Mouse (Mus musculus) mouse embryonic stem cell (cell line): ENCODE data around the gene Olfr420.

Source experiments
- in situ Hi-C, 2 experiments: fragments of 300-500 bp; cut with MboI; formaldehyde crosslinking; loops; 1 replicate in 1 of 2; 3 replicates in 1 of 2; pipeline ENCODE4 v1.14.3; 2019 to 2020; ENCODE audit warnings: low sequenced_read_pairs in 2 of 2, low pct_unique_long_range_greater_than_20kb in 1 of 2, mixed read lengths in 1 of 2; ENCODE audit not compliant: unreplicated experiment in 1 of 2

Gene Olfr420

DNA sequence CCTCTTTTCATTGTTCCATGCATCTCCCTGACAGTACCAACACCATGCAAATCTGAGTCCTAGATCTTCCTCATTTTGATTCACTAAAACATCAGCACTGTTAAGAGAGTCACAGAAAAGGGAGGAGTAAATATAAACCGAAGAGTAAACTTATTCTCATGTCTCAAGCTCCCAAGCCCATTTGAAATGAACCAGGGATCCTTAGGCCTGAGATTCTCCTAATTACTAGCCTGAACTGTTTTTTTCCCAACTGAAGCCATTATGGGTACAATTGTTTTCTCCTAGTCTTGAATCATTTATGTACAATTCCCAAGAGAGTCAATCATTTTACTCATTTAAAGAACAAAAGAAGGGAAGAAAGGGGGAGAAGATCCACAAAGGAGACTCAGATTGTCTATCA lies at the start of gene Olfr420:
Olfr420 (plus strand) TSS at position 301 of the 400 bp plus-strand sequence.
- in situ Hi-C loops = loop anchor here in 1 of 2 experiments (25.0 kb wide), 1 partner anchor 307 kb away; no protein-coding TSS in a partner anchor

DNA sequence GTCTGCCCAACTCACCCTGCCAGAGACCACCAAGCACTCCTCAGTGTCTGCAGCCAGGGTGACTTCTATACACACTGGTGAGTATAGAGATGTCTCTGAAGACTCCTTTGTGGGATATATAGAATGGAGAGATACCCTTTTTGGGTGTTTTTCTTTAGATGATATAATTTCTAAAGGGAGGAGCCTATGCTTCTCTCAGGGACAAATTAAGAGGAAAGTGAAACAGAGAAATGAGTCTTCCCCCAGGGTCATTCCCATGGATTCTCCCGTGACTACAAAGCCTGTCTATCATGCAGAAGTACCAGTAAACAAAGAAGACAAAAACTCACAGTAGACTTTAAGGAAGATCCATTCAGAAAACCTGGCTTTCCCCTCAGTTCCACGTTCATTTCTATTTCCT lies 34.4 kb upstream of the Olfr420 start, which contains the start of gene Olfr231:
Olfr231 (minus strand) TSS at position 101 of the 400 bp plus-strand sequence.
- in situ Hi-C loops = no loop called here

DNA sequence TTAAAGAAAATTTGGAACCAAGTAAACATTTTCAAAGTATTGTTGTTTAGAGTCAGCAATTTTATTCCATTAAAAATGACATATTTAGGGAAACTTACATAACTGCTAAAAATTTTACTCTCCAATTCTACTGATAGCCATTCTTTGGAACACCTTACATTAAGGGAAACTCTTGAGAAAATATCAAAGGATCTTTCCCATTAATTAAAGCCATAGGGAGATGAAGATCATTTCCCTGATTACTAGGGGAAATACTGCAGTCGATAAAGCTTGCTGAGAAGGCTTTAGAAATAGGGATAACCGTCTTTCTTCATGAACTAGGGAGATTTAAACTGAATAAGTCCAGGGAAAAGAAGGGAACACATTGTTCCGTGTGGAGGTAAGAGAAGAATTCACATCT lies 24.2 kb upstream of the Olfr420 start, which contains the start of gene Olfr424:
Olfr424 (plus strand) TSS at position 301 of the 400 bp plus-strand sequence.
- in situ Hi-C loops = no loop called here

GRCm38 (mm10) chr1:174131999-174132398 lies 23.4 kb upstream of the Olfr420 start:
- in situ Hi-C loops = no loop called here

GRCm38 (mm10) chr1:174141384-174141783 lies 14.0 kb upstream of the Olfr420 start:
- in situ Hi-C loops = no loop called here

GRCm38 (mm10) chr1:174146696-174147095 lies 8.7 kb upstream of the Olfr420 start:
- in situ Hi-C loops = no loop called here

GRCm38 (mm10) chr1:174149289-174149688 lies 6.1 kb upstream of the Olfr420 start:
- in situ Hi-C loops = no loop called here

- in situ Hi-C loops = loop anchor here in 1 of 2 experiments (25.0 kb wide), 1 partner anchor 305 kb away; no protein-coding TSS in a partner anchor
Observed at GRCm38 (mm10) chr1:174157622-174158021, 2.2 kb downstream of the Olfr420 start.

GRCm38 (mm10) chr1:174158512-174158911 lies 3.1 kb downstream of the Olfr420 start:
- in situ Hi-C loops = loop anchor here in 1 of 2 experiments (25.0 kb wide), 1 partner anchor 304 kb away; no protein-coding TSS in a partner anchor

- in situ Hi-C loops = loop anchor here in 1 of 2 experiments (25.0 kb wide), 1 partner anchor 303 kb away; no protein-coding TSS in a partner anchor
Observed at GRCm38 (mm10) chr1:174159095-174159494, 3.7 kb downstream of the Olfr420 start.

DNA sequence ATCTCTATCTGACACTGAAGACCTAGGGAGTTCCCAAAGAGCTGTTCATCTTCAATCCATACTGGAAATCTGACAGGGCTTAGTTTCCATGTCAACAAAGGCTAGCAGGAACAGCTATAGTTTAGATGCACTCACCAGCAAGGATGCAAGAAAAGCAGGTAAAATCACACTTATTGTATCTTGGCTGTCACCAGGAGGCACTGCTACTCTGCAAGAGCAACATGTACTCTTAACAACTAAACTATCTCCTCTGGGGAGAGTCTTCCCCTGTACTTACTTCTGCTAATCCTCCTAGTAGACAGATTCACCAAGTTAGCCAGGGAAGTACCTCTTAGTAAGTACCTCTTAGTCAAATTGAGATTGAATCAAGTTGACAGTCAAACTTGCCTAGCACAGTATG lies 13.6 kb downstream of the Olfr420 start:
- in situ Hi-C loops = loop anchor here in 1 of 2 experiments (25.0 kb wide), 1 partner anchor 293 kb away; no protein-coding TSS in a partner anchor

- in situ Hi-C loops = loop anchor here in 1 of 2 experiments (25.0 kb wide), 1 partner anchor 291 kb away; no protein-coding TSS in a partner anchor
Observed at GRCm38 (mm10) chr1:174170706-174171501, 15.5 kb downstream of the Olfr420 start.

DNA sequence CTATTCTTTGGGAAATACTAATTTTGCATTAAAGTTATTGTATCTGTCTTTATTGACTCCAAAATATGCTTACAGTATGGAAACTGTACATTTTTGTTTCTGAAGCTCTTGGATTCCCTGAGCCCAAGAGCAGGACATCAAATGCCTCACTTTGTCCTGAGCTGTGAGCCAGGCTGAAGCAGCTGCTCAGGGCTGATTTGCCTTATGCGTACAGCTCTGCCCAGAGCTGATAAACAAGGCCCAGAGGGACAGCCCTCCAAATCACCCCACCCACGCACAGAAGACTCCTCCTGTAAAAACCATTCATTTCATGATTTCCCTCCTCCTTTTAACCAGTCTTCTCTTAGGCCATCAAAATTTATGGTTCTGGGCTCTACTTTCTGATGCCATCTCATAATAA lies 16.1 kb downstream of the Olfr420 start:
- in situ Hi-C loops = loop anchor here in 1 of 2 experiments (25.0 kb wide), 1 partner anchor 291 kb away; no protein-coding TSS in a partner anchor

DNA sequence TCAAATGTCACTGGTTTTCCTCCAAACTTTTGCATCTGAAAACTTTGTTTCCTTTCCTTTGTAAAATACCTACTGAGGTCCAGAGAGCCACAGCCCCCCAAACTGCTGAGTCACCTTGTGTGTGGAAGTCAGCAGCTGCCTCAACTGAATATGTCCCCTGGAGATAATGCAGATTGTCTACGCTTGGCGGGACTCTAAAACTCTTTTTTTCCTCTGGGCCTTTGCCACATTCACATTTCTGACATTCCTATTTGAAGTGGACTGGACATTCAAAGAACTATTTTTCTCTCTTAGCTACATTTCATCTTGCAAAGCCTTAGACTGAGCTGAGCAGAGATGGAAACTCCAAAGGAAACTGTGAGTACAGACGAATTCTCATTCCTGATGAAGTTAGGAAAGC lies 17.2 kb downstream of the Olfr420 start, which contains the start of gene Spta1:
Spta1 (plus strand) TSS at position 172 of the 400 bp plus-strand sequence.
- in situ Hi-C loops = loop anchor here in 1 of 2 experiments (25.0 kb wide), 1 partner anchor 290 kb away; no protein-coding TSS in a partner anchor

DNA sequence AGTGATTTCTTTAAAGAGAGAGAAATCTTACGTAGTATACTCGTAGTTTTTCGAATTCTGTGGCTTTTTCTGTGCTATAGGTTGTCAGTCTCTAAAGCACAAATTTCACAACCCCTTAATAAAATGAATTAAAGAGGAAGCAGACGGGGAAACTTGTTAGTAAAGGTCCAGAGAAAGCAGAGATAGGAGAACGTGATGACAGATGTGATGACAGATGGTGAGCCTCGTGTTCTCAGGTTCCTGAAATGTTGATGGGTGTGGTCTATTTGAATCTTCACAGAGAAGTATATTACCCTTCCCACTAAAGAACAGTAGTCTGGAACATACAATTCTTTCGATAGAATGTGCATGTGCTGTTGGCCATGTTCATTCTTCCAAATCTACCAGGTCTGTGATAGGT lies 49.3 kb downstream of the Olfr420 start:
- in situ Hi-C loops = loop anchor here in 1 of 2 experiments (25.0 kb wide), 1 partner anchor 233 kb away; the partner anchor contains the start of gene Olfr220
